Mouse (Mus musculus): Measurements from ENCODE around the gene Plet1.
A peak's percentile ranks its signal among the peaks of the same experiment; 100 is the strongest.

The Plet1 gene

GRCm38 (mm10) chr9:50536603-50537135 lies 42.3 kb downstream of the Plet1 start:
- DNase-seq, result no peak

DNA sequence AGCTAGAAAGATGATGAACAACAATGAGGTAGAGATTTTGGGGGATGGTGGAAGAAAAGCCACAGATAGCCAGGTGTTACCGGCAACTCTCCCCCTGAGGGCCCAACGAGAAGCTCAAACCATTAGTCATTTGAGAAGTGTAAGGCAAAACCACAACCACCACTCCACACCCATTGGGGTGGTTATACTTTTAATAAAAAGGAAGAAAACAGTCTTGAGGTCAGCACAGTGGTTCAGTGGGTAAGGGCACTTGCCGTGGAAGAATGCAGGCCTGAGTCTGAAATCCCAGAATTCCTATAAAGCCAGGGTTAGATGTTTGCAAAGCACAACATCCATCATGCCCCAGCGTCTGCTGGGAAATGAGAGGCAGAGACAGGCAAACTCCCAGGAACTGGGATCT lies 43.0 kb downstream of the Plet1 start:
- DNase-seq, result peak in 1 of 2 experiments; percentile 30

- DNase-seq, result no peak
Measured at GRCm38 (mm10) chr9:50540170-50540569, 45.8 kb downstream of the Plet1 start.

GRCm38 (mm10) chr9:50542401-50542800 lies 48.1 kb downstream of the Plet1 start:
- no peak for DNase-seq

DNA sequence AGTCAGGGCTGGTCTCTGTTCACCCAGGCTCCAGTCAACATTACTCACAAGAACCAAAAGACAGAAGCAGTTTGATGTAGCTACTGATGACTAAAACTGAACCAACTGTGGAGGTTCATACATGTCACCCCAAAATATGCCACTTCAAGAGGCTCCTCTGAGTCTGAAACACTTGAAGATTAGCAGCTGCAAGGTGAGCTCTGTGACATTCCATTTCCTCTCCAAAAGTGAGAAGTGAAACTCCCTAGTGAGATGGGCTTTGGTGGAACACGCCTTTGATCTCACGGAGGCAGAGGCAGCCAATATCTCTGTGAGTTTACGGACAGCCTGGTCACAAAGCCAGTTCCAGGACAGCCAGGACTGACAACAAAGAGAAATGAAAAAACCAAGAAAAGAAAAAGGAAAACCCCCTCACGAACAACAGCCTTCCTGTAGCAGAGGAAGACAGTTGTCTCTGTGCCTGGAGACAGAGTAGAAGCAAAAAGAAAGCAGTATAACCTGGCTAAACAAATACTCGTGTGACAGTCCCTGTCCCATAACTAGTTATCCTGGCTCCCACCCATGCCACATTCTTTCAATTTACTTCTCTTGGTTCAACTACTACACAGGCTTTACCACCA lies 53.6 kb downstream of the Plet1 start:
- DNase-seq, result peak; percentile 68 to 74

DNA sequence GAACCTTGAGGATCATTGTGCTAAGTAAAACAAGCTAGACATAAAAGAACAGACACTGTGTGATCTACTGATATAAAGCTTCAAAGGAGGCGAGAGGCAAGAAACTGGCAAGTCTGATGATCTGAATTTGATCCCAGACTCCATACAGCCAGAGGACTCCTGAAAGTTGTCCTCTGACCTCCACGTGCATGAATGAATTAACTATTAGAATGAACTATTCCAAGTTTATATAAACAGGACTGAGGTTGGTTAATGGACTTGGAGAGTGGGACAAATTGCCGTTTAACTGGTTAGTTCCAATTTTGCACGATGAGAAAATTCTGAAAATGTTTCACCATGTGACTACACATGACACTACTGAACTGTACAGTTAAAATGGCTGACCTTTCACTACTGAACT lies 54.6 kb downstream of the Plet1 start:
- no peak for DNase-seq

DNA sequence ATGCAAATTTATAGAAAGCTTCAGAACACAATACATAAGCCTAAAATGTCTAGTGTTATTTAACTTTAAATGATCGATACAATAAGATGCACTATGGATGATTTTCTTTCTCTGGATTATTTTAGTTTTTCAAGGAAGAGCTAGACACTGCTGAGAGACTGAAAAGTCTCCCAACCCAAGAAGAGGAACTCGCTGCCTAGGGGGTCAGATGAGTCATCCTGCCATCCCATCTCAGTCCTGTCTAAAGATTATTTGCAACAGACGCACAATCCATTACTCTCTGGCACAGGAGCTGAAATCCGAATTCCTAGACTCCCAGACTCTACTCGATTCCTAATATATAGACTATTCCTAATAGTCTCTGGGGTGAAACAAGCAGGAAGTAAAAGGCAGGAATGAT lies 57.9 kb downstream of the Plet1 start:
- no peak for DNase-seq

GRCm38 (mm10) chr9:50553547-50553946 lies 59.2 kb downstream of the Plet1 start:
- DNase-seq, result peak; percentile 31 to 34

DNA sequence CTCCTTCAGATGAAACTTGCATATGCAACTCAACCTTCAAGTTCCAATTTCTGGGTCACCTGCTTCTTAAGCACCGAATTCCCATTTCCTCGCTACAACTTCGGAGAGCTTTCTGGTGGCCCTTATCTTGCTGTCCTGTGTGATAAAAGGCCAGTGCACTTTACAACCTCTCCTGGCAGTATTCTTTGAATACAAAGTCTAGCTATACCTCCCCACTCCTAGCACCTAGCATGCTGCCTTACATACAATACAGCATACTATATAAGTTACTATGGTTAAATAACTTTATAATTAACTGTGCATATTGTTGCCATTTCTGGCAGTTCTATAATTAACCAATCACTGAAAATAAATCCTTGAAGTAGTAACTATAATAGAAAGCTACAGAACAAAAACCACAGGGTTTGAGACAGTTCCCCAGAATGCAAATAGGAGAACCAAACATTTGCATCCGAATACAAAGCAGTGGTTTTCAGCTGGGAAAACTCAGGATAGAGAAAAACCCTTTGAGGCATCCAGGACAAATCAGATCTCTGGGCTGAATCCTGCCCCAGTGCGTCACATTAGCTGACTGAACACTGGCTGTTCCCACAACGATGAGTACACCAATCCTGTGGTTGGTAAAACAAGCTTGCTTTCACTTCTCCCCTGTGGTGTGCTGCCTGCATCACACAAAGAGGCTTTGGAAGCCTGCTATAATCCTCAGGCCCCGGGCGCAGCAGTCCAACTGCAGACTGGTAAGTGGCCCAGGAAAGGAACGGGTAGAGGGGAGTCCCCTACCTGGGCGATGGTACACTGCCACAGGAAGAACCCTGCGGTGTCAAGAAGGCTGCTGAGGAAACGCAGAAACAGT lies 60.1 kb downstream of the Plet1 start, which contains the start of gene Il18:
Gene Il18 (plus strand): TSS at position 587 of the 853 bp plus-strand sequence.
- peak; percentile 75 to 81 for DNase-seq

DNA sequence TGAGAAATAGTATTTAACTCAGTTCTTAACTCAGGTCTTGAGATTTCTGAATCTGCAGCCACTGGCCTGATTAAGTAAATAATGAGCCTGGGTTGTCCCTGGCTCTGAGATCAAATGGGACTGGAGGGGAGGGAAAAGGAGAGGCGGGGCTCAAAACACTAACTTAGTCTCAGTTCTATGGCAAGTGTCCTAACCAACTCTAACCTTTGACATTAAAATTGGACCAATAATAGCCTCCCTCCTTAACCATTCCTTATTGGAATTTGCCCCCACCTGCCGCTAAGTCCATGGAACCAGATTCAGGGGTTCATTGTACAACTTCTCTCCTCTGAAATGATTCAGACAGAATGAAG lies 60.7 kb downstream of the Plet1 start, which contains the start of gene Bco2:
Gene Bco2 (minus strand): TSS at position 88 of the 353 bp plus-strand sequence.
- DNase-seq, result no peak

All from B cell, adult 2 months (primary cell).